Mouse (Mus musculus): Measurements from ENCODE around the gene Mob3c. TPM values are rescaled to one million over a fixed set of nuclear protein-coding genes. Genes with fewer than 3 reads are reported as not detected.

Gene Mob3c
- polyA plus RNA-seq (2014; fragmentation: Nextera tagmentation; extraction: Ambion mirVana), result 12.1 and 12.8 TPM in 2 replicates

- Histone ChIP-seq H3K27me3 (ENCODE audit: control insufficient read depth, insufficient read depth, low read length) (no peaks in the 10 kb centered on the region), H3K9me3 (ENCODE audit: control insufficient read depth, low read depth, low read length) (no peaks in the 10 kb centered on the region), H3K4me3 (ENCODE audit: low read depth, low read length) (peak within 1 kb of the TSS; percentile 60), H3K36me3 (ENCODE audit: control insufficient read depth, insufficient read depth, low read length) (no peaks in the 10 kb centered on the region), H3K4me1 (ENCODE audit: control insufficient read depth, insufficient read depth, low read length) (peaks cover 4% of the 10 kb centered on the region), H3K4me2 (replicated peaks; ENCODE audit: low read depth, low read length) (peak within 1 kb of the TSS; percentile 82), H3K9ac (replicated peaks; ENCODE audit: low read depth, low read length) (peak within 1 kb of the TSS; percentile 34), H3K27ac (ENCODE audit: low read length) (peak within 1 kb of the TSS; percentile 62; the same call in 1 of the 2 replicates)
- ATAC-seq (ENCODE audit: insufficient number of reproducible peaks, insufficient read depth, low FRiP score, low read depth), result peak; percentile 93
- WGBS, result under 1% methylated on average over 55 of the region's 57 CpGs
Measured at GRCm38 (mm10) chr4:115827888-115828571, at the start of gene Mob3c. Gene Mob3c (plus strand): TSS chr4:115828092.

GRCm38 (mm10) chr4:115780269-115780668 is 47.6 kb upstream of the Mob3c start:
- Histone ChIP-seq H3K27me3 (ENCODE audit: control insufficient read depth, insufficient read depth, low read length) (no peaks in the 10 kb centered on the region), H3K9me3 (ENCODE audit: control insufficient read depth, low read depth, low read length) (no peaks in the 10 kb centered on the region), H3K36me3 (ENCODE audit: control insufficient read depth, insufficient read depth, low read length) (peaks cover 4% of the 10 kb centered on the region; the same call in 1 of the 2 replicates), H3K4me1 (ENCODE audit: control insufficient read depth, insufficient read depth, low read length) (0 out of 2 replicates have a peak, but pooled peaks cover 3% of the 10 kb centered on the region), H3K27ac (ENCODE audit: low read length) (no peak overlapping the region), H3K4me3 (ENCODE audit: low read depth, low read length) (no peak overlapping the region), H3K4me2 (replicated peaks; ENCODE audit: low read depth, low read length) (no peak overlapping the region), H3K9ac (replicated peaks; ENCODE audit: low read depth, low read length) (no peak overlapping the region)
- 41% methylated on average over 6 of the region's 6 CpGs for WGBS
- ATAC-seq (ENCODE audit: insufficient number of reproducible peaks, insufficient read depth, low FRiP score, low read depth), result no peak

- no peaks in the 10 kb centered on the region for H3K27me3 ChIP-seq (ENCODE audit: control insufficient read depth, insufficient read depth, low read length)
- WGBS, result 87% methylated on average over 3 of the region's 3 CpGs
- peaks cover 4% of the 10 kb centered on the region; the same call in 1 of the 2 replicates for H3K36me3 ChIP-seq (ENCODE audit: control insufficient read depth, insufficient read depth, low read length)
- H3K9me3 ChIP-seq (ENCODE audit: control insufficient read depth, low read depth, low read length), result no peaks in the 10 kb centered on the region
- no peak within 1 kb of the TSS for H3K9ac ChIP-seq (replicated peaks; ENCODE audit: low read depth, low read length)
- no peak for ATAC-seq (ENCODE audit: insufficient number of reproducible peaks, insufficient read depth, low FRiP score, low read depth)
- H3K4me3 ChIP-seq (ENCODE audit: low read depth, low read length), result no peak within 1 kb of the TSS
- no peak within 1 kb of the TSS for H3K27ac ChIP-seq (ENCODE audit: low read length)
- H3K4me1 ChIP-seq (ENCODE audit: control insufficient read depth, insufficient read depth, low read length), result 0 out of 2 replicates have a peak, but pooled peaks cover 3% of the 10 kb centered on the region
- no peak within 1 kb of the TSS for H3K4me2 ChIP-seq (replicated peaks; ENCODE audit: low read depth, low read length)
Measured at GRCm38 (mm10) chr4:115780918-115781317, 47.0 kb upstream of the Mob3c start, which contains the start of gene Tex38. Gene Tex38 (minus strand): TSS chr4:115781018.

DNA sequence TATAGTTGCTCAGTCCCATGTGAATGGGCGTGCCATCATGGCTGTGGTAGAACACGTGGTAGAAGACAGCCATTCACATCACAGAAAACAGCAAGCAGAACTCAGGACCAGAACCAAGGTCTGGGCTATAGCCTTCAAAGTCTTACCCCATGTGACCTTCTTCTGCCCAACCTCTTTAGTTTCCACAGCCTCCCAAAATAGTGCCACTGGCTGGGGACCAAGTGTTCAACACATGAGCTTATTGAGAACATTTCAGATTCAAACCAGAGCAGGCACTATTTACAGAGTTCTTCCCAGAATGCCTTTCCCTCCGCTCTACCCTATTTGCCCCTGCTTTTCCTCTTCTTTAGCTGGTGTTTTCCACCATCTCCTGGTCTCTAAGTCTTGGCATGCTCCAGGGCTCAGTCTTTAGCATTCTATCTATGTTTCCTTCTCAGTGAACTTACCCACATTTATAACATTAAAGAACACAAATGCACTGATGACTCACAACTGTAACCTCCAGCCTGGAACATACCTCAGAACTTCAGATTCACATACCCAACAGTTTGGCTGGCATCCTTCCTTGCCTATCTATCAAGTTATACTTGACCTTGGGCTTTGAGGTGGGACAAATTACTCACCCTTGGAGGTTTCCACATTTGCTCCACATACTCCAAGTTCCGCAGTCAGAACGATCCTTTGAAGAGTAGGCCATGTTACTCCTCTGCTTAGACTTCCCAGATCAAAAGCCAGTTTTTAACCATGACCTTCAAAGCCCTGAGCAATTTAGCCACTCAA is 45.7 kb upstream of the Mob3c start:
- H3K36me3 ChIP-seq (ENCODE audit: control insufficient read depth, insufficient read depth, low read length), result no peaks in the 10 kb centered on the region
- H3K4me2 ChIP-seq (replicated peaks; ENCODE audit: low read depth, low read length), result no peak overlapping the region
- H3K4me3 ChIP-seq (ENCODE audit: low read depth, low read length), result no peak overlapping the region
- ATAC-seq (ENCODE audit: insufficient number of reproducible peaks, insufficient read depth, low FRiP score, low read depth), result no peak
- H3K27me3 ChIP-seq (ENCODE audit: control insufficient read depth, insufficient read depth, low read length), result no peaks in the 10 kb centered on the region
- H3K9ac ChIP-seq (replicated peaks; ENCODE audit: low read depth, low read length), result no peak overlapping the region
- 0 out of 2 replicates have a peak, but pooled peaks cover 3% of the 10 kb centered on the region for H3K4me1 ChIP-seq (ENCODE audit: control insufficient read depth, insufficient read depth, low read length)
- WGBS, result 90% methylated on average over 5 of the region's 5 CpGs
- no peak overlapping the region for H3K27ac ChIP-seq (ENCODE audit: low read length)
- H3K9me3 ChIP-seq (ENCODE audit: control insufficient read depth, low read depth, low read length), result no peaks in the 10 kb centered on the region

DNA sequence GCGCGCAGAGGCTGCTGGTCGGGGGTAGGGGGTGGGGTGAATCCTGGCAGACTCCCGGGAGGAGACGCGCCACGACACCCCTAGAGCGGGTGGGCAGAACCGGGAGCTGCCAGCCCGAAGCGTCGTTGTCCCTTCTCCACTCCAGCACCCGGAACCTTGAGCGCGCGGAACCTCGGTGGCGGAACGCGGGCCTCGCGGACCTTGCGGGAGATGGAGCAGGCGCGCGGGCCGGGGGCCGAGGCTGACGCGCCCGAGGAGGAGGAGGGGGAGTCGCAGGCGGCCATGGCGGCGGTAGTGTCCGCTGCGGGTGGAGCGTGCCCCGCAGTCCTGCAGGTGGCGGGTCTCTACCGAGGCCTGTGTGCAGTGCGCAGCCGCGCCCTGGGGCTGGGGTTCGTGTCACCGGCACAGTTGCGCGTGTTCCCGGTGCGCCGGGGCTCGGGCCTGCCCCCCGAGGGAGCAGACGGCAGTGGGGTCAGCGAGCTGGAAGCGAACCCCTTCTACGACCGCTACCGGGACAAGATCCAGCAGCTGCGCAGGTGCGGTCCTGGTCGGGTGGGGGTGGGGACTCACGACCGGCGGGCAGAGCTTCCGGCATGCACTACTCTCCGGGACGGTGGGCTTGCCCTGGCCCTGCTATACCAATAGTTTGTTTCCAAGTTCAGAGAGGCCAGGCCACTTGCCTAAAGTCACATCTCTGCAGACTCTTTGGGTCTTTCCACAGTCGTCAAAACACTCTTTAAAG is 43.0 kb upstream of the Mob3c start, which contains the start of gene Atpaf1:
TSS of gene Atpaf1 (plus strand) at position 44 of the 742 bp plus-strand sequence.
- peak within 1 kb of the TSS; percentile 49; the same call in 1 of the 2 replicates for H3K27ac ChIP-seq (ENCODE audit: low read length)
- H3K4me1 ChIP-seq (ENCODE audit: control insufficient read depth, insufficient read depth, low read length), result 0 out of 2 replicates have a peak, but pooled peaks cover 3% of the 10 kb centered on the region
- H3K9ac ChIP-seq (replicated peaks; ENCODE audit: low read depth, low read length), result peak within 1 kb of the TSS; percentile 72
- peaks cover 5% of the 10 kb centered on the region; the same call in 1 of the 2 replicates for H3K36me3 ChIP-seq (ENCODE audit: control insufficient read depth, insufficient read depth, low read length)
- no peaks in the 10 kb centered on the region for H3K9me3 ChIP-seq (ENCODE audit: control insufficient read depth, low read depth, low read length)
- H3K4me2 ChIP-seq (replicated peaks; ENCODE audit: low read depth, low read length), result peak within 1 kb of the TSS; percentile 50
- no peaks in the 10 kb centered on the region for H3K27me3 ChIP-seq (ENCODE audit: control insufficient read depth, insufficient read depth, low read length)
- H3K4me3 ChIP-seq (ENCODE audit: low read depth, low read length), result peak within 1 kb of the TSS; percentile 73
- WGBS, result under 1% methylated on average over 54 of the region's 69 CpGs
- ATAC-seq (ENCODE audit: insufficient number of reproducible peaks, insufficient read depth, low FRiP score, low read depth), result peak; percentile 86

DNA sequence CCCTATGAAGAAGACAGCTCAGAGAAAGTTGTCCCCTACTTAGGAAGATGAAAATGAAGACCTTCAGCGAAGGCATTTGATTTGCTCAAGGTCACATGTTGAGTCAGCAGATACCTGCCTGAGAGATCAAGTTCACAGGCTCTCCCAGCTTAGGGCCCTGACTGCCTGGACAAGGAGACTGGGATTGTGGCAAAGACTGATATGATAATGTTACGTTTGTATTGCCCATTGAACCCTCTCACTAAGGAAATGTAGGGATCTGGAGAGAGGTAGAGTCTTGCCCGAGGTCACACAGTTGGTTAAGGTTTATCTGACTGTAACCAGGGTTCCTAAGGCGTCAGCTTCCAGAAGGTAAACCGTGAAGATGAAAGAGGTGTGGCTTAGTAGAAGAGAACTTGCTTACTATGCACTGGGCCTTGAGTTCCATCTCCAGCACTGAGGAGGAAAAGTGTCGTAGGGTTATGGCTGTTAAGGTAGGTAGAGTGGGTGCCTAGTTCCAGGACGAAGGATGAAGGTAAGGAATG is 42.3 kb upstream of the Mob3c start:
- Histone ChIP-seq H3K27me3 (ENCODE audit: control insufficient read depth, insufficient read depth, low read length) (no peaks in the 10 kb centered on the region), H3K9ac (replicated peaks; ENCODE audit: low read depth, low read length) (peak overlapping the region; percentile 72; the same call in 1 of the 2 replicates), H3K4me2 (replicated peaks; ENCODE audit: low read depth, low read length) (peak overlapping the region; percentile 50), H3K4me3 (ENCODE audit: low read depth, low read length) (peak overlapping the region; percentile 73), H3K36me3 (ENCODE audit: control insufficient read depth, insufficient read depth, low read length) (peaks cover 11% of the 10 kb centered on the region), H3K27ac (ENCODE audit: low read length) (no peak overlapping the region), H3K4me1 (ENCODE audit: control insufficient read depth, insufficient read depth, low read length) (0 out of 2 replicates have a peak, but pooled peaks cover 3% of the 10 kb centered on the region), H3K9me3 (ENCODE audit: control insufficient read depth, low read depth, low read length) (no peaks in the 10 kb centered on the region)
- WGBS, result 47% methylated on average over 7 of the region's 7 CpGs
- ATAC-seq (ENCODE audit: insufficient number of reproducible peaks, insufficient read depth, low FRiP score, low read depth), result 0 out of 2 replicates have a peak, but pooled peaks have one; percentile 5

DNA sequence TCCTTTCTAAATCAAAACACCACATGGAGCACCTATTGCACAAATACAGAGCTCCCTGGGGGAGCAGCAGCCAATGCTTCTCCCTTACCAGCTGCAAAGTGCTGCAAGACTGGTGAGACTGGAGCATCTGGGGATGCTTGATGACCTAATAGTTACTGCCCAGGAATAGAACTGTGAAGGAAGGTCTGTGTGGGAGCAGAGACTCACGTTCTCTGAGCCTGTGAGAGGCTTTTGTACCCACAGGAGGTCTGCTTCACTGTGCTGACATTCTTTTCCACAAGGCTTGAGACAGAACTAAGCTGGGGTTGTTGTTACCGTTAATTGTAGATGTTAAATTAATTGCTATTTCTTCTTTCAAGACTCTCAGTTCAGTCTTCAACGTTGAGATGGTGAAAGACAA is 37.0 kb upstream of the Mob3c start:
- WGBS, result 74% methylated on average over 3 of the region's 3 CpGs
- ATAC-seq (ENCODE audit: insufficient number of reproducible peaks, insufficient read depth, low FRiP score, low read depth), result no peak
- H3K27ac ChIP-seq (ENCODE audit: low read length), result no peak overlapping the region
- H3K36me3 ChIP-seq (ENCODE audit: control insufficient read depth, insufficient read depth, low read length), result peaks cover 26% of the 10 kb centered on the region
- no peaks in the 10 kb centered on the region for H3K27me3 ChIP-seq (ENCODE audit: control insufficient read depth, insufficient read depth, low read length)
- H3K4me2 ChIP-seq (replicated peaks; ENCODE audit: low read depth, low read length), result no peak overlapping the region
- no peaks in the 10 kb centered on the region for H3K9me3 ChIP-seq (ENCODE audit: control insufficient read depth, low read depth, low read length)
- H3K9ac ChIP-seq (replicated peaks; ENCODE audit: low read depth, low read length), result no peak overlapping the region
- H3K4me1 ChIP-seq (ENCODE audit: control insufficient read depth, insufficient read depth, low read length), result no peaks in the 10 kb centered on the region
- no peak overlapping the region for H3K4me3 ChIP-seq (ENCODE audit: low read depth, low read length)

All from stomach, embryonic 14.5 days (tissue).